Mouse (Mus musculus): ENCODE results near the gene Pprc1. TPM values are rescaled to one million over a fixed set of nuclear protein-coding genes. Genes with fewer than 3 reads are reported as not detected.
A peak's percentile ranks its signal among the peaks of the same experiment; 100 is the strongest.

Pprc1 gene
- polyA plus RNA-seq, 1 experiment, result 44.1 TPM

DNA sequence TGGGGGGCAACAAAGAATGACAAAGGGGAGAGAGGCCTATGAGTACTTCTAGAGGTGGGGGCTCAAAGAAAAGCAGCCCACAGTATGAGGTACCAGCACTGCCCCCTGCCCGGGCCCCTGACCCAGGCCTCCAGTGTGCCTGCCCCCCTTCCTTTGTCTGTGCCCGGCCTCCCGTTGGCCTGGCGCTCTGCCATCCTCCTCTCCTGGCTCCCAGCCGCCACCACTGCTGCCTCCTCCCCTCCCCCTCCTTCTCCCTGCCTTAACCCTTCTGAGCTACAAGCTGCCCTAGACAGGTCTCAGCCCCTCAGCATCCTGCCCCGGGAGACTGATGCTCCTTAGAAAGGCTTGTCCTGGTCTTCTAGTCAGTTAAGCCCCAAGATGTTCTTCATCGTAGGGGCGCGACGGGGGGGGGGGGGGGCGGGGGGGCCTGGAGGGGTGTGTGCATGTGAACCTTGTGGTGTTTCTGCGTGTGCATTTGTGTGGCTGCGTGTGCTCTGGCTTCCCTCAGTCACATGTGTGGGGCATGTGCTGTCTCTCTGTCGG is 2.7 kb upstream of the Pprc1 start:
- H3K36me3 ChIP-seq (ENCODE audit: control insufficient read depth, insufficient read depth, low read length), result no peaks in the 10 kb centered on the region
- no peaks in the 10 kb centered on the region for H3K27me3 ChIP-seq (ENCODE audit: control insufficient read depth, insufficient read depth, low read length)
- peaks cover 57% of the 10 kb centered on the region for H3K4me1 ChIP-seq (replicated peaks; ENCODE audit: control insufficient read depth, insufficient read depth, low read length)
- H3K27ac ChIP-seq (ENCODE audit: control insufficient read depth, insufficient read depth, low read length), result peak overlapping the region; percentile 66
- peak; percentile 59 for DNase-seq
- TF ChIP-seq POLR2A (IDR thresholded peaks at IDR 0.05; ENCODE audit: control insufficient read depth, extremely low read depth, insufficient read depth, low read length, poor library complexity) (no peak), CTCF (IDR thresholded peaks at IDR 0.05; ENCODE audit: borderline replicate concordance, control insufficient read depth, extremely low read depth, insufficient read depth, low read length, poor library complexity) (no peak)
- 0% methylated on average over 13 of the region's 14 CpGs for WGBS
- H3K4me3 ChIP-seq (ENCODE audit: control insufficient read depth, insufficient read depth, low read length), result peak overlapping the region; percentile 6; the same call in 1 of the 2 replicates

DNA sequence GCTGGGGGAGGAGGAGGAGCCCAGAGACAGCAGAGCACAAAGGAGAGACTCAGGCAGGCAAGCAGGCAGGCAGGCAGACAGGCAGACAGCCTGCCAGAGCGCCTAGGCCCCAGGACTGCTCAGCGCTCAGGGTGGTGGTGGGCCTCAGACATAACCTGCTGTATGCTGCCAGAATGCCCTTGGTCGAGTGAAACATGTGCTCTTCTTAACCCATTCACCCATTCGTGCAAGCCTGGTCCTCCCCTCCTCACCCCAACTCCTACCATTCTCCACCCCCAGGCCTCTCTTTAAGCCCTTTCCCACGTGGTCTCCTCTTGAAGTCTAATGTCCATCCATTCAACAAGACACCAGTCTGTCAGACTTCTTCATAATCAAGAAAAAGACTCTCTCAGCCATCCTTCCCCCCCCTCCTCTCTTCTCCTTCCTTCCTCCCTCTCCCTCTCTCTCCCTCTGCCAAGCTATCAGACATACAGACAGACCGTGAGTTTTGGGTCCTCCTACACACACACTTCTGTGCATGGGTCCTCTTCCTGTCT is 2.1 kb upstream of the Pprc1 start:
- WGBS, result 6% methylated on average over 6 of the region's 6 CpGs
- Histone ChIP-seq H3K4me1 (replicated peaks; ENCODE audit: control insufficient read depth, insufficient read depth, low read length) (peaks cover 53% of the 10 kb centered on the region), H3K4me3 (ENCODE audit: control insufficient read depth, insufficient read depth, low read length) (no peak overlapping the region; the same call in 1 of the 2 replicates), H3K36me3 (ENCODE audit: control insufficient read depth, insufficient read depth, low read length) (no peaks in the 10 kb centered on the region), H3K27ac (ENCODE audit: control insufficient read depth, insufficient read depth, low read length) (peak overlapping the region; percentile 66), H3K27me3 (ENCODE audit: control insufficient read depth, insufficient read depth, low read length) (no peaks in the 10 kb centered on the region)
- DNase-seq, result peak; percentile 64
- no peak for TF ChIP-seq CTCF (IDR thresholded peaks at IDR 0.05; ENCODE audit: borderline replicate concordance, control insufficient read depth, extremely low read depth, insufficient read depth, low read length, poor library complexity)
- TF ChIP-seq POLR2A (IDR thresholded peaks at IDR 0.05; ENCODE audit: control insufficient read depth, extremely low read depth, insufficient read depth, low read length, poor library complexity), result no peak; the same call in 1 of the 2 replicates

DNA sequence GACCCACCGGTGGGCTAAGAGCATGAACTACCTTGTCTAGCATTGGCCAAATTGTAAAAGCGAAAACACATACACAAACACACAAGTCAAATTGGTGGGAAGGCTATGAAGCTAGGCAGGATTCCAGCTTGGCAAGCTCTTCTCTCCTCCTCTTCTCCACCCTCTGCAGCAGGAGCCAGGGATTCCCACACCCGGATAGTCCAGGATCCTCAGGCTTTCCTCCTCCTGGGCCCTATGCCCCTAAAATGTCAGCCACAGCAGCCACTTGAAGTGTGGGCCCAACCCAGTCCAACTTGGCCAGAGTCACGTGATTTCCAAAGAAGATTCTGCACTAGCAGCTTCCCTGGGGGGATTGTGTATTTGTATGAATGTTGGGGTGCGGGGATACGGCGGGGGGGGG is 1.3 kb upstream of the Pprc1 start:
- 58% methylated on average over 7 of the region's 7 CpGs for WGBS
- TF ChIP-seq CTCF (IDR thresholded peaks at IDR 0.05; ENCODE audit: borderline replicate concordance, control insufficient read depth, extremely low read depth, insufficient read depth, low read length, poor library complexity) (no peak), POLR2A (IDR thresholded peaks at IDR 0.05; ENCODE audit: control insufficient read depth, extremely low read depth, insufficient read depth, low read length, poor library complexity) (no peak)
- Histone ChIP-seq H3K27me3 (ENCODE audit: control insufficient read depth, insufficient read depth, low read length) (no peaks in the 10 kb centered on the region), H3K27ac (ENCODE audit: control insufficient read depth, insufficient read depth, low read length) (peak overlapping the region; percentile 29; the same call in 1 of the 2 replicates), H3K36me3 (ENCODE audit: control insufficient read depth, insufficient read depth, low read length) (no peaks in the 10 kb centered on the region), H3K4me3 (ENCODE audit: control insufficient read depth, insufficient read depth, low read length) (no peak overlapping the region), H3K4me1 (replicated peaks; ENCODE audit: control insufficient read depth, insufficient read depth, low read length) (peaks cover 46% of the 10 kb centered on the region)
- no peak for DNase-seq

DNA sequence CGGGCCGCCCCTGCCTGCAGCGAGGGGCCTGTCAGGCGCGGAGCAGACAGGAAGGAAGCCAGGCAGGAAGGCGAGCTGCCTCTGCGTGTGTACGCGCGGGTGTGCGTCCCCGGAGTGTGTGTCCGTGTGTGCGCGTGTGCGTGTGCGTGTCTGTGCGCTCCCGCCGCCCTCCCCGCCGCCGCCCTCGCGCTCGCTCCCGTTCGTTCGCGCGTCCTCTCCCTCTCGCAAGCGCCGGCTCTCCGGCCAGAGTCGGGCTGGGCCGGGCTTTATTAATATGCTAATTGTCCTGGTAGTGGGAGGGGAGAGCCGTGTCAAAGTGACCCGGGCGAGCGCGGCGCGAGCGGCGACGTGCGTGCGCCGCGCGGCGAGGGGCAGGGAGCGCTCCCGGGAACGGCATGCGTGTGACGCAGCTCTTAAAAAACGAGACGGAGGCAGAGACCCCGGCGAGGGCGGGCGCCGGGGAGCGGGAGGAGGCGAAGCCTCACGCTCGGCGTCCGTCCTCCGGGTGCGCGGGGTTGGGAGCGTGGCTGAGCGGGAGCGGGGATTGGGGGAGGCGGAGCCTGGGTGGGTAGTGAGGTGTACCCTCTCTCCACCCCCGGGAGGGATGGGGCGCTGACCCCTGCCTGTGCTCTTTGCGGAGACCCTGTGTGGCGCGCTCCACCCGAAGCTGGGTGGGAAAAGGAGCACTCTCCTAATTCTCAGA is 458 bp downstream of the Pprc1 start, which contains the start of gene Ldb1:
Gene Ldb1, minus strand, starts transcription at position 222 of the 703 bp plus-strand sequence.
- TF ChIP-seq CTCF (IDR thresholded peaks at IDR 0.05; ENCODE audit: borderline replicate concordance, control insufficient read depth, extremely low read depth, insufficient read depth, low read length, poor library complexity), result no peak
- no peak for TF ChIP-seq POLR2A (IDR thresholded peaks at IDR 0.05; ENCODE audit: control insufficient read depth, extremely low read depth, insufficient read depth, low read length, poor library complexity)

DNA sequence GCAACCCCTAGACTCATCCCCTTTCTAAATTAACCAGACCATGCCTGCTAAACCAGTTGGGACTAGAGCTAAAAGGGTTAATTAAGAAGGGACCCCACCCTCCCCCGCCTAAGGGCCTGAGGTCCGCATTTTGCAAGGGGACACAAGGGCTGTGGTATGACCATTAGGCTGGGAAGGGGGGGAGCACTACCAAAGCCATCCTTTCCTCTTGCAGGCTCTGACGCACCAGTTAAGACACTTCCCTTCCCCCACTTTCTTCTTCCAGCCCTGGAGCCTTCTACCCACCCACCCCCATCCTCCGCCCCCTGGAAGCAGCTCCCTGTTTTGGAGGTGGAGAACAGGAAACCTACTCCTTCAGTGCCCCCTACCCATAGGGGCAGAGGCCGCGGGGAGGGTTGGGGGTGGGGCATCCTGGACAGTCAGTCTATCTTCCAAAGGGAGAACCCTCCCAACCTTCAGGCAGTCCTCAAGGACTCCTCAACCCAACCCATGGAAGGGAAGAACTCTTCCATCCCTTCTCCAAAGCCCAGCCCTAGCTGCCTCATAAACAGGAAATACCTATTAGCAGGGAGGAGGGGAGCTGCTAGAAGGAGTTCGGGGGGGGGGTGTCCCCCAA is 1.1 kb downstream of the Pprc1 start:
- Histone ChIP-seq H3K4me1 (replicated peaks; ENCODE audit: control insufficient read depth, insufficient read depth, low read length) (peaks cover 50% of the 10 kb centered on the region), H3K27me3 (ENCODE audit: control insufficient read depth, insufficient read depth, low read length) (no peaks in the 10 kb centered on the region), H3K4me3 (ENCODE audit: control insufficient read depth, insufficient read depth, low read length) (peak overlapping the region; percentile 50), H3K27ac (ENCODE audit: control insufficient read depth, insufficient read depth, low read length) (peak overlapping the region; percentile 0; the same call in 1 of the 2 replicates), H3K36me3 (ENCODE audit: control insufficient read depth, insufficient read depth, low read length) (no peaks in the 10 kb centered on the region)
- peak; percentile 21 for DNase-seq
- TF ChIP-seq CTCF (IDR thresholded peaks at IDR 0.05; ENCODE audit: borderline replicate concordance, control insufficient read depth, extremely low read depth, insufficient read depth, low read length, poor library complexity) (no peak), POLR2A (IDR thresholded peaks at IDR 0.05; ENCODE audit: control insufficient read depth, extremely low read depth, insufficient read depth, low read length, poor library complexity) (no peak)
- 6% methylated on average over 7 of the region's 7 CpGs for WGBS

More for the DNA sequence above, 458 bp downstream of the Pprc1 start, which contains the start of gene Ldb1:
- Histone ChIP-seq H3K36me3 (ENCODE audit: control insufficient read depth, insufficient read depth, low read length) (no peaks in the 10 kb centered on the region), H3K4me3 (ENCODE audit: control insufficient read depth, insufficient read depth, low read length) (peak within 1 kb of the TSS; percentile 50), H3K27me3 (ENCODE audit: control insufficient read depth, insufficient read depth, low read length) (no peaks in the 10 kb centered on the region), H3K4me1 (replicated peaks; ENCODE audit: control insufficient read depth, insufficient read depth, low read length) (peaks cover 47% of the 10 kb centered on the region), H3K27ac (ENCODE audit: control insufficient read depth, insufficient read depth, low read length) (peak within 1 kb of the TSS; percentile 28; the same call in 1 of the 2 replicates)
- WGBS, result under 1% methylated on average over 84 of the region's 84 CpGs
- peak; percentile 73 for DNase-seq

DNA sequence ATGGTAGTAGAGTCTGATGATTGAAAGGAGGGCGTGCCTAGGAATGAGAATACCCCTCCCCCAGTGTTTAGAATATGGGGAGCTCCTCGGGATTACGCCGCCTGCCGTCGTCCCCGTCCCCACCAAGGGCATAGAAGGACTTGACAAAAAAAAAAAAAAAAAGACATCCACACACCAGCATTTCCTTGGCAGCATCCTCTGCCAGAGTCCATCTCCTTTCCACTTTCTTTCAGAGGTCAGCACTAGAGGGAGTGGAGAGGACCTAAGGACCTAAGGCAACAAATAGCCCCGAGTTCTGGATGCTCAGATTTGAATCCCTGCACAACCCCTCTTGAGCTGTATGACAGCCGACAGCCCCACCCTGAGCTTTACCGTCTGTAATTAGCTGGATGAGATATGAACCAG is 1.9 kb downstream of the Pprc1 start:
- DNase-seq, result no peak
- TF ChIP-seq POLR2A (IDR thresholded peaks at IDR 0.05; ENCODE audit: control insufficient read depth, extremely low read depth, insufficient read depth, low read length, poor library complexity) (no peak), CTCF (IDR thresholded peaks at IDR 0.05; ENCODE audit: borderline replicate concordance, control insufficient read depth, extremely low read depth, insufficient read depth, low read length, poor library complexity) (no peak)
- Histone ChIP-seq H3K36me3 (ENCODE audit: control insufficient read depth, insufficient read depth, low read length) (no peaks in the 10 kb centered on the region), H3K27ac (ENCODE audit: control insufficient read depth, insufficient read depth, low read length) (no peak overlapping the region), H3K27me3 (ENCODE audit: control insufficient read depth, insufficient read depth, low read length) (no peaks in the 10 kb centered on the region), H3K4me3 (ENCODE audit: control insufficient read depth, insufficient read depth, low read length) (no peak overlapping the region), H3K4me1 (replicated peaks; ENCODE audit: control insufficient read depth, insufficient read depth, low read length) (peaks cover 44% of the 10 kb centered on the region)
- 58% methylated on average over 10 of the region's 10 CpGs for WGBS
